Mouse (Mus musculus): ENCODE measurements around the gene Tfcp2.

Tfcp2 gene

GRCm38 (mm10) chr15:100486450-100486849, 65.4 kb downstream of the Tfcp2 start:
- DNase-seq (ENCODE audit: low spot score in 2 of 2), result no peak

- no peak for DNase-seq (ENCODE audit: low spot score in 2 of 2)
Measured at GRCm38 (mm10) chr15:100485576-100485975, 66.2 kb downstream of the Tfcp2 start.

DNA sequence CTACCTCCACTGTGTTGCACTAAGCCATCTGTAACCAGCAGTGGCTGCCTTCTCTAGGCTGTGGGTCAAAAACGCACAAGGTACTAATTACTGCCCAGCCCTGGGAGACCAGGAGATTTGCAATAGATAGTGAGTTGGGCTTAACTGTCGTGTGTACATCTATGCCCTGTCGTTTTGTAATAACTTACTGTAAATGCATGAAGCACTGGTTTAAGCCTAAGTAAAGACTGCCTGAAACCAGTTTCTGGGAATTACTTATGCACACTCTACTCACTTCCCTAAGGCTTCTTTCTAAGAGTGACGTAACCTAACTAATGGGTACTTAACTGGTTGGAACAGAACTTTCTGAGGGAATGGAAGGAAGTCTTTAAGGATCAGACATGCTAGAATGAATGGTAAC, 72.9 kb downstream of the Tfcp2 start:
- DNase-seq (ENCODE audit: low spot score in 2 of 2), result no peak

DNA sequence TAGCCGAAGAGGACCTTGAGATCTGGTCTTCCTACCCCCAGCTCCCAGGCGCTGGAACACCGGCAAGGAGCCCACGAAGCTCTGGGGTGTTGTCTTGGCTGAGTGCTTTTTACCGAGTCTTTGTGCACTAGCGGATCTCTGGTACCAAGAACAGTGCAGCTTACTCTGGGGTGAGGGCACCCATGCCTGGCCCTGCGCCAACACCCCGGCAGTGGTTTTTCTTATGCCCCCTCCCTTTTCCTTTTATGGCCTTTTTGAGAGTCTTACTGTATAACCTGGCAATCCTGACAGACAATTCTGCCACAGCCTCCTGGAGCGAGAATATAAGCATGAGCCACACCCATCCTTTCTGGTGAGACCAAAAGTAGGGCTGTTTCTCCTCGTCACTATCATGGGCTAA, 73.5 kb downstream of the Tfcp2 start:
- DNase-seq (ENCODE audit: low spot score in 2 of 2), result no peak

GRCm38 (mm10) chr15:100473926-100474503, 77.8 kb downstream of the Tfcp2 start:
- DNase-seq (ENCODE audit: low spot score in 2 of 2), result no peak

GRCm38 (mm10) chr15:100470037-100470436, 81.8 kb downstream of the Tfcp2 start:
- DNase-seq (ENCODE audit: low spot score in 2 of 2), result no peak

GRCm38 (mm10) chr15:100469189-100469545, 82.6 kb downstream of the Tfcp2 start:
- no peak for DNase-seq (ENCODE audit: low spot score in 2 of 2)

DNA sequence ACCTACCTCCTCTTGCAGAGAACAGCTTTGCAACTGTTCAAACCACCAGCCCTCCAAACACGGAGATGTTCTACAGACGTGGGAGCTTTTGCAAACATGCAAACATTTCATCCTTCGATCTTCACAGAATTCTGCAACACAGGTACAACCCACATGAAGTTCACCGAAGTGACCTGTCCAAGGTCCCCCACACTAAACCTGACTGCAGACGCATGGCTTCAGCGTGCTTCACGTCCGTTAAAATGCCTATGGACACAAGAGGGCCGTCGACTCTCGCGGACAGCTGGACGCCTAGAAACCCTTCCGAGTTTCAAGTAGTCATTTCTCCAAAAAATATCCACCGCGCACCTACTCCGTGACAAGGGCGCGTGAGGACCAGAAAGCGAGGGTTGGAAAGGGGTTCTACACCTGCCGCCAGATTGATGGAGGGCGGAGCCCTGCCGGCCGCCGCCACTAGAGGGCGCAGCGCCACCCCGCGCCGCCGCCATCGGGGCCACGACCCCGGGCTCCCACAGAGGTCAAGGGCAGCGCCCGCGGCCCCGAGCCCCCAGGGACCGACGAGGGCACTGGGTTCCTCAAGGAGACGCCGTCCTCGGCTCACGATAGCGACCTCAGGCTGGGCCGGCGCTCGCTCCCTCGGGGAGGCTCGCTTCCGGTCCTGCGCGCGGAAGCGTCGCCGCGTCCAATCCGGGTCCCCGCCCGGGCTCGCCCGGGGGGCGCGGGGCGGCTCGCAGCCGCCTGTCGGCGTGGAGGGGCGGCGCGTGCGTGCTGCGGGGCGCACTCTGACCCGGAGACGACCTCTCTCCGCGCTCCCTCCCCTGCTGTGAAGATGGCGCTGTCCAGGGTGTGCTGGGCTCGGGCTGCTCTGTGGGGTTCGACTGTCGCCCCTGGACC, 83.3 kb downstream of the Tfcp2 start, which contains the start of gene Letmd1:
TSS of gene Letmd1 (plus strand) at position 729 of the 894 bp plus-strand sequence.
- DNase-seq (ENCODE audit: low spot score in 2 of 2), result peak; percentile 87 to 90

DNA sequence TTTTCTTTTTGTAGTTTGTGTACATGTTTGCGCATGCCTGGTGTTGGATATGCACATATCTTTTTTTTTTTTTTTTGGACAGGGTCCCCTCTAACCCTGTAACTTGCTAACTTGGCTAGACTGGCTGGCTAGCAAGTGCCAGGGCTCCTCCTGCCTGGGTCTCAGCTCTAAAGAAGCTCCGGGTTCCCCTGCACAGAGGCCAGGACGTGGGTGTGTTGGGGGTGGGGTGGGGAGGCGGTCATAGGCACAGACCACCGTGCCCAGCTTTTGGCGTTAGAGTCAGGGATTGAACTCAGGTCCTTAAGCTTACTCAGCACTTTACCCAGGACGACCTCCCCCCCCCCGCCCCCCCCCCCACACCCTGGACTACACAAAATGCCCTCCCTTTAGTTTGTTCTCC, 84.1 kb downstream of the Tfcp2 start:
- no peak for DNase-seq (ENCODE audit: low spot score in 2 of 2)

DNA sequence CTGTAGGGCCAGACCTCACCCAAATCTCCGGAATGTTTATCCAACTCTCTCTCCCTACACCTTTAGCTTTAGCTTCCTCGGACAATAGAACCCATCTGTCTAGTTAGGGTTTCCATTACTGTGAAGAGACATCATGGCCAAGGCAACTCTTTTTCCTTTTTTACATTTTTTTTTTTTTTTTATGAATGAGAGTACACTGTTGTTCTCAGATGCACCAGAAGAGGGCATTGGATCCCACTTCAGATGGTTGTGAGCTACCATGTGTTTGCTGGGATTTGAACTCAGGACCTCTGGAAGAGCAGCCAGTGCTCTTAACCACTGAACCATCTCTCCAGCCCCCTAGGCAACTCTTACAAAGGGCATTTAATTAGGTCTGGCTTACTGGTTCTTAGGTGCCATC, 86.4 kb downstream of the Tfcp2 start:
- no peak for DNase-seq (ENCODE audit: low spot score in 2 of 2)

DNA sequence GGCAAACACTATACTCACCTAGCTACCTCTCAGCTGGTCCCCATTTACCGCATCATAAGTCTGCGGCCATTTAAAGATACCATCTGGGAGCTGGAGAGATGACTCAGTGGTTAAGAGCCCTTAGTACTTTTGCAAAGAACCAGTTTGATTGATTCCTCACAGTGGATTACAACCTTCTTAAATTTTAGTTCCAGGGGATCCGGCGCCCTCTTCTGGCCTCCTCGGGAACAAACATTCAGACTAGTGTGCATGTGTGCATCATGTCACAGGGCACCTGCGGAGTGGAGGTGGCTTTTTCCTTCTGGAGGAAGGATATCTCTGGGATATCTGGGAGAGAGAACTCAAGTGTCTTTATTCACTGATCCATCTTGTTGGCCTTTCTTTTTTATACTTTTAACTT, 88.1 kb downstream of the Tfcp2 start:
- peak; percentile 83 to 87 for DNase-seq (ENCODE audit: low spot score in 2 of 2)

DNA sequence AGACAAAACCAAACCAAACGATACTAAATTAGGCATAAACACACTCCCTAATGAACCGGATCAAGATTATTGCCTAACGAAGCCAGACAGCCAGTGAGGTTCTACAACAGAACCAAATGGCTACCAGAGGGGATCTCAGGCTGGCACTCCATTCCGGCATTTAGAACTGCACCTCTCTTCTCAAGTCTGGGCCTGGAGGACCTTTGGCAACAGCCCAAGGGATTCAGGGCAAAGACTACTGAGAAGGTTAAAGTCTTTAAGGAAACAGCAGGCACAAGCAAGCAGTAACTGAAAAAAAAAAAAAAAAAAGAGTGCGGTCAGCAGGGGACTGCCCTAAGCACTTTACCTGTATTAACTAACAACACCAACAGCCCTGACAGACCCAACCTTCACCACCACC, 89.7 kb downstream of the Tfcp2 start:
- no peak for DNase-seq (ENCODE audit: low spot score in 2 of 2)

GRCm38 (mm10) chr15:100461646-100462045, 90.2 kb downstream of the Tfcp2 start:
- DNase-seq (ENCODE audit: low spot score in 2 of 2), result no peak

GRCm38 (mm10) chr15:100460942-100461341, 90.9 kb downstream of the Tfcp2 start:
- no peak for DNase-seq (ENCODE audit: low spot score in 2 of 2)

GRCm38 (mm10) chr15:100458055-100458454, 93.8 kb downstream of the Tfcp2 start:
- DNase-seq (ENCODE audit: low spot score in 2 of 2), result peak in 1 of 2 experiments; percentile 67

DNA sequence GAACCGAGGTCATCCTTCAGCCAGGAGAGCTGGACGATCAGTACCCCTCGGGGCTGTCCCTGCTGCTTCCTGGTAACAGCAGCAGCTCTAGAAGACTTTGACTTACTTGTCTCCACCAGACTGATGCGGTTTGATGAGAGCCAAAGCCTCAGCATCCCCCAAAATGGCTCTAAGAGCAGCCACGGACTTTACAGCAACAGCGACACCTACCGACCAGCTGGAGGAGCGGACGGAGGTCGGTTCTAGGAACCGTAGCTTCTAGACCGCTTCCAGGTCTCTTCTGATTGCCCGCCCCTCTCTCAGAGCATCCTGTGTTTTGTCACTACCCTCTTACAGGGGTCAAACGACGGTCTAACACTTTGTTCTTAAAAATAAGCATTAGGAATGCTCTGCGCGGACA, 94.5 kb downstream of the Tfcp2 start:
- peak; percentile 66 to 72 for DNase-seq (ENCODE audit: low spot score in 2 of 2)

- DNase-seq (ENCODE audit: low spot score in 2 of 2), result no peak
Measured at GRCm38 (mm10) chr15:100456356-100456991, 95.3 kb downstream of the Tfcp2 start.

DNA sequence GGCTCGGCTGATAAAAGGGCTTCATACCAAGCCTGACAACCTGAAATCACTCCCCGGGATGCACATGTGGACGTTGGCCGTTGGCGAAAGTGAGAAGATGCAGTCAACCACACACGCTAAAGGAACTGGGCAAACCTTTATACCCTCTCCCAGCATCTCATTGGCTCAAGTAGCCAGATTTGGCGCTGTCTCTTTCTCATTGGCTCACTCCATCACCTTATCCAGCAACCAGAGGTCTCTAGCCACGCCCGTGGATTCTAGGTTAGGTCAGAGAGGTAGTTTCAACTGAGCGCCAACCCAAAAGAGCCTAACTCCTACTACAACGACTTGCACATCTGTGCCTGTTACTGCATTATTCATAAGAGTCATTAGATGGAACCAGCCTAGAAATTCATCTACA, 99.3 kb downstream of the Tfcp2 start:
- DNase-seq (ENCODE audit: low spot score in 2 of 2), result no peak

- DNase-seq (ENCODE audit: low spot score in 2 of 2), result peak in 1 of 2 experiments; percentile 56
Measured at GRCm38 (mm10) chr15:100451245-100451644, 100.6 kb downstream of the Tfcp2 start.

- no peak for DNase-seq (ENCODE audit: low spot score in 2 of 2)
Measured at GRCm38 (mm10) chr15:100449495-100449894, 102.3 kb downstream of the Tfcp2 start.

DNA sequence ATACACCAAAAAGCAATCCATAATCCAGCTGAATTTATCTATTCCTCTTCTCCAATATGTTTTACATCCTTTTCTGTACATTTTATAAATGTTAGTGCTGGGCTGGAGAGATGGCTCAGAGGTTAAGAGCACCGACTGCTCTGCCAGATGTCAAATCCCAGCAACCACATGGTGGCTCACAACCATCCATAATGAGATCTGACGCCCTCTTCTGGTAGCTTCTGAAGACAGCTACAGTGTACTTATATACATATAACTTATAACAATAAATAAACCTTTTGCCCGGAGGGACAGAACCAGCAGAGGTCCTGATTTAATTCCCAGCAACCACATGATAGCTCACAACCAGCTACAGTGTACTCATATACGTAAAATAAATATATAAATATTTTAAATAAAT, 103.2 kb downstream of the Tfcp2 start:
- DNase-seq (ENCODE audit: low spot score in 2 of 2), result no peak

Data from right cerebral cortex, adult 2 months (tissue).